Mouse (Mus musculus): ENCODE results near the gene Nckap5.

DNA sequence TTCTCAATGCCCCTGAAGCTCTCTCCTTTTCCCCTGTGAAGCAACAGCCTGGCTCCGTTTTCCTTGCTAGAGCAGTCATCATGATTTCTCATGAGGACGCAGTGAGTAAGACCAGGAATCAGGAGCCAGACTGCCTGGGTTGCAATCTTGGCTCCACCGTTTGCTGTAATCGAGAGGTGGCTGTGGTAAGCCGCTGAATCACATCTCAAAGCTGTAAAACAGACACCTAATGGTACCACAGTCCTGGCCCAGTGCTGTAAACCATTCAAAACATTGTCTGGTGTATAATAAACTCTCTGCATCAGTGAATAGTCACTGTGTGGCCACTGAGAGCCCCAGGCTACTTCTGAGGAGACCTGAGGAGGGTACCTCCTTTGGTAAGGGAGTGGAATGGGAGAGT is 74.9 kb downstream of the Nckap5 start:
- no peak for TF ChIP-seq CTCF (IDR thresholded peaks at IDR 0.05; ENCODE audit: low read depth, low read length)
- TF ChIP-seq EP300 (IDR thresholded peaks at IDR 0.05; ENCODE audit: insufficient read depth, low read depth, low read length), result no peak
- TF ChIP-seq POLR2A (IDR thresholded peaks at IDR 0.05; ENCODE audit: insufficient read depth, low read length), result no peak

Data from ES-Bruce4 (cell line).